Mouse (Mus musculus): ENCODE results near the gene Cpt1b.

DNA sequence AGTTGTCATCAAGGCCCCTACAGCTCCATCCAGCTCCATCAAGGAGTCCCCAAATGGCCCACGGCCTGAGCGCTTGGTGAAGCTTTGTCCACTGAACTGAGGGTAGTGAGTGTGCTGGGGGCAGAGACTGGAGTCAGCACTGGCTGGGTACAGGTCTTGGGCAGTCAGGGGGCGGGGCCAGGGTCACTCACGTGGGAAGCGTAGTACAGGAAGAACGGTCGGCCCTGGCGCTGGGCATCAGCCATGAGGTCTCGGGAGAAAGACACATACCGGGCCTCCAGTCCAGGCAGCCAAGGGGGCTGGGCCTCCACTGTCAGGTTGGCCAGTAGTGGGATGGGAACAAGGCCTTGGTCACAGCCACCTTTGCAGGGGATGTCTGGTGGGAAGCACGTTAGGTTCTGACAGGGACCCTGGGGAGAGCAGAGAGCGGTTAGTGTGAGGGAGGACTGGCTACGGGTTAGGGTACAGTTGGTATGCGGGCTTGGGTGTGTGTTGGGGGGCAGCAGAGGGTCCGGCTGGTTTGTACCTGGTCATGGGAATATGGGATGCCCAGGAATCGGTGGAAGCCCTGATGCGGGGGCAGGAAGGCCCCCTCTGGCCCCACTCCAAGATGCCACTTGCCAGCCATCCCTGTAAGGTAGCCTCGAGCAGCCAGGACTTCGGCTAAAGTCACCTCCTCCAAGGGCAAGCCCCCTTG lies 49.1 kb upstream of the Cpt1b start:
- TF ChIP-seq CTCF (IDR thresholded peaks at IDR 0.05; ENCODE audit: low read depth, low read length) (no peak), TAL1 (conservative IDR thresholded peaks at IDR 0.05; ENCODE audit: low read depth, low read length) (no peak), GATA1 (IDR thresholded peaks at IDR 0.05; ENCODE audit: borderline replicate concordance, low read length) (no peak), POLR2AphosphoS5 (IDR thresholded peaks at IDR 0.05; ENCODE audit: insufficient replicate concordance, low read depth, low read length) (no peak)
